Mouse (Mus musculus): ENCODE data around the gene Nck2.

DNA sequence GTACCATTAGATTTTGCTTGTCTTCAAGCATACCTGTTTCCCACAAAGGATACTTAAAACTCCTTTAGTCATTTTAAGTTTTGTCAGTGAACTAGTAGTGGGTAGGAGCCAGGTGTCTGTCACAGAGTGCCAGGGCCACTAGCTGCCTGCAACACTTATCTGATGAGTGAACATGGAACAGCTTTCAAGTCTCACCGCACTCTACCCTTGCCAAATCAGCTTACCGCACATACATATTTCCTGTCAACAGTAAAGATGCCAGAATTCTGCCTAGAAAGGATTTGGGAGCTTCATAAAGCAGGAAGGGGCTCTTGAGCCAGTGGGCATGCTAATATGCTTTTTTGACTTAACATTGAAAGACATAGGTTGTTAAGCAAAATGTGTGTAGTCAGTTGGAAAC, 94.3 kb downstream of the Nck2 start:
- no peak for TF ChIP-seq EP300 (IDR thresholded peaks at IDR 0.05; ENCODE audit: low read depth)
- TF ChIP-seq CTCF (IDR thresholded peaks at IDR 0.05; ENCODE audit: low read depth) = no peak

Measured in liver, postnatal 0 days (tissue).